Mouse (Mus musculus): ENCODE measurements at regions not wholly inside any gene's neighbourhood (a gene's known extent, or its start where the extent isn't known, plus 50 kb on each side); places are given as distances from the start of the nearest gene placed in this dataset.
A peak's percentile ranks its signal among the peaks of the same experiment; 100 is the strongest.

DNA sequence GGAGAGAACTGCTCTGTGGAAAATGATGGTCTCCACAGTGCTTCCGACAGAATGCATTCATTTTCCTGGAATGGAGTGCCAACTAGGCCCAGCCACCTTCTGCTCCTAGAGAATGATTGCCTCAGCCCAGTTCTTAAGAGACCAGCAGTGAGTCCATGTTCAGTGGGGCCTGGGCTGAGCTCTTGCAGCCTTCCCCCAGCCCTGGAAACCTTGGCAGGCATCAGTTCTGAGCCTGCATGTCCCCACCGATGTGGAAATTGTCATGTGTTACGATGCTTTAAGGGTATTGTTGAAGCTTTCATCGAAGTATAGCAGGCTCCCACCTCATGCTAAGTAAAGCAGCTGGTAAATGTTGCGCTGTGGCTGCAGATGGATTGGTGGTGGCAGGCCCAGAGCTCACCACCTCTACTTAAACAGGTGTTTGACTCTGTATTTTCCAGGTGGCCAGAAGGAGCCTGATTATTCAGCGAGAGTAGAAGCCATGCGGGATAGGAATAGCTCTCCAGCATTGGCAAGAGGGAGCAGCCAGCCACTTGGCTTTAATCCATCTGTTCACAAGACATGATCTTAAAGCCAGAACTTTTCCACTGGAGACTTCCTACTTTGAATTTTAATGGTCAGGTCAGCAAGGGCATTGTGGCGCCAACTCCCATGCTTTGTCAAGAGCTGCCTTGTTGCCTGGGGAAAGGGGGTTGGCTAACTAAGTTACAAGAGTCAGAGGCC lies 437.5 kb downstream of the Meis1 start:
- no peak for DNase-seq (ENCODE audit: low read depth, low spot score)

DNA sequence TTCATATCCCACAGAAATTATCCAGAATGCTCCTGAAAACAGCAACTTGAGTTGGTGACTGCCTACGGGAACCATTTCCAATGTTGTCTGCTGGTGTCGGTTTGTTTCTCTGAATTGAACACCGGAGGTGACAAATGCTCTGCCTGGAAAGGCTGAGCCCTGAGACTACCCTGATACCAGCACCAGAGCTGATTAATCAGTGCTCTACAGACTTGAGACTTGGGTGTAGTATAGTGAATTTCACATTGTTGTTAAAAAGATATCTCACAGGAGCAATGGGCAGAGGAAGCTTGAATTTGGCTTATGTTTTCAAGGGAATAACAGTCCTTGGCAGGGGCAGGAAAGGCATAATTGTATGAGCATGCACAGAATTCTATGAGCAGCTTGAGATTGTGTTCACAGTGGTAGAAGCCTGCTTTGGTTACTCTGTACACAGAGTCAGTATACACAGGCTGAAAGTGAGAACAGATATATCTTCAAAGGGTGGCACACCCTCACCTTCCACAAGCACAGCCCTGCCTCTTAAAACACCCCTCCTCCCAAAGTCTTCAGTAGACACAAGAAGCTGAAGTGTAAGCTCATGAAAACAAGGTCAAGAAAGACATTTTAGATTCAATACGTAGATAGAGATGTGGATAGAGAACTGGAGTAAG lies 447.1 kb downstream of the Meis1 start:
- DNase-seq (ENCODE audit: low read depth, low spot score): no peak

GRCm38 (mm10) chr11:18563011-18563410 lies 455.8 kb downstream of the Meis1 start:
- DNase-seq (ENCODE audit: low read depth, low spot score): no peak

DNA sequence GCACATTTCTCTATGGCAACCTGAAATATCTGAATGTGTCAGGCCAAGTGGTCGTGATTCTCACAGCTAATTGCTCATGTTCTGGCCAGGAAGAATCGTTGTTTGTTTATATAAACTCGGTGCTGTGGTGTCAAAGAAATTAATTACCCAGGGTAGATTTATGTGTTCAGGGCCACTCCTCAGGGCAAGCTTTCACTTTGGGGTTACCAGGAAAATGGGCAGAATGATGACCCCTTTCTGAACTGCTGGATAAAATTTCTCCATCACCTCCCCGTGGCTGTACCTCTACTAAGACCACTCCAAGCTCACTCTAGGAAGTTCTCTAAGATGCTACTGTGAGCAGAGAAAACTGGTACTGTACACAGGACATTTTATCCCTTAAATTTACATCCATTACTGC lies 460.1 kb downstream of the Meis1 start:
- DNase-seq (ENCODE audit: low read depth, low spot score): no peak

- DNase-seq (ENCODE audit: low read depth, low spot score): no peak
These were observed 483.3 kb downstream of the Meis1 start for GRCm38 (mm10) chr11:18535592-18535857.

GRCm38 (mm10) chr11:18534807-18535591 lies 483.8 kb downstream of the Meis1 start:
- no peak for DNase-seq (ENCODE audit: low read depth, low spot score)

DNA sequence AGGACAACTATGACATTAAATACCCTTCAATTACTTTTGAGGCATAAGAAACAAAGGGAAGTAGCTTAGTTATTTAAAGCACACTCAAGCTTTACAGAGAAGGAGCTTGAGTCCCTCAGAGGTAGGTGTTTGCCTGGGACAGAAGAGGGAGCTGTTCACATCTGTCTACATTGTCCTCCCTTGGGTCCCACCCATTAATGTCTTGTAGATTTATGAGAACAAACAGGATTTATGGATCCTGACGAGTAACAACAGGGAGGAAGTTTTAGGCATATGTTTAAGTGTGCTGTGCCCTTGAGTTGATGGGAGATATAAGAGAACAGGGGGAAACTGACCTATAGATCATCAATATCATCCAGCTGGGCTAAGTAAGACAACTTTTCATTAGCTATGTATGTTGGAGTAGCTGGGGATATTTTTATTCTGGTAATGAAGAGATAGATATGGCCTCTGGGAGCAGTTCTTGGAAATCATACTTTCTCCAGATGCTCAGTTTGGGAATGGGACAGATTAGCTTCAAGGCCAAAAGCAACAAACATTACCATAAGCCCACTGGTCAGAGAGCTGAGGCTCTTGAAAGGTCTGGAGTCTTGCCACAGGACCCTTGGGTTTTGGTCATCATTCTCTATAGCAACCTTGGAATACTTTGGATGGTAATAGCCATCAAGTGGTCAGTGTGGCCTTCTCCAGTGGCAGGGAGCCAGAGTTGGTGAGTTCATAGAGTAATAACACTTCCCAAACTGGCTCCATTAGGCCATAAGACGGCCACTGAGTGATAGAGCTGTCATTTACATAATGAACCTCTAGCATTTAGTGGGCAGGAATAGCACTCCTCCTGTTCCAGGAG lies 487.3 kb downstream of the Meis1 start:
- DNase-seq (ENCODE audit: low read depth, low spot score): no peak

- no peak for DNase-seq (ENCODE audit: low read depth, low spot score)
These were observed 490.2 kb downstream of the Meis1 start for GRCm38 (mm10) chr11:18528568-18528967.

- DNase-seq (ENCODE audit: low read depth, low spot score): no peak
These were observed 523.6 kb downstream of the Meis1 start for GRCm38 (mm10) chr11:18495108-18495757.

DNA sequence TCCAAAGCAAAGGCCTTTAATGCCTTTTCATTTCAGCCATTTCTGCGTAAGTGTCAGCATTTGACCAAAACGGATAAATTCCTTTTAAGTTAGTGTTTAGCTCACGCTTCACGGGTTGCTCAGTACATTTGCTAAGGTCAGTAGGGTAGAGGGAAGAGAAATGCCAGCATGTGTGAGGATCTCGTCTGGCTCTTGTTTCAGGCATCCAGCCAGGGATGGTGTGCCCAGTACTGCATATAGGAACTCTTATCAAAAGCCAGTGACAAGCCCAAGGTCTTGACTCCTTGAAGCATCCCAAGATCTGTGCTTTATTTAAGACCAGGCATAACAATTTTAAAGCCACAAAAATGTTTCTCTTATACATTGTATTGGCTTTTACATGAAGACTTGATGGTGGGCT lies 524.8 kb downstream of the Meis1 start:
- DNase-seq (ENCODE audit: low read depth, low spot score): no peak

- DNase-seq (ENCODE audit: low read depth, low spot score): no peak
These were observed 525.7 kb downstream of the Meis1 start for GRCm38 (mm10) chr11:18493086-18493485.

DNA sequence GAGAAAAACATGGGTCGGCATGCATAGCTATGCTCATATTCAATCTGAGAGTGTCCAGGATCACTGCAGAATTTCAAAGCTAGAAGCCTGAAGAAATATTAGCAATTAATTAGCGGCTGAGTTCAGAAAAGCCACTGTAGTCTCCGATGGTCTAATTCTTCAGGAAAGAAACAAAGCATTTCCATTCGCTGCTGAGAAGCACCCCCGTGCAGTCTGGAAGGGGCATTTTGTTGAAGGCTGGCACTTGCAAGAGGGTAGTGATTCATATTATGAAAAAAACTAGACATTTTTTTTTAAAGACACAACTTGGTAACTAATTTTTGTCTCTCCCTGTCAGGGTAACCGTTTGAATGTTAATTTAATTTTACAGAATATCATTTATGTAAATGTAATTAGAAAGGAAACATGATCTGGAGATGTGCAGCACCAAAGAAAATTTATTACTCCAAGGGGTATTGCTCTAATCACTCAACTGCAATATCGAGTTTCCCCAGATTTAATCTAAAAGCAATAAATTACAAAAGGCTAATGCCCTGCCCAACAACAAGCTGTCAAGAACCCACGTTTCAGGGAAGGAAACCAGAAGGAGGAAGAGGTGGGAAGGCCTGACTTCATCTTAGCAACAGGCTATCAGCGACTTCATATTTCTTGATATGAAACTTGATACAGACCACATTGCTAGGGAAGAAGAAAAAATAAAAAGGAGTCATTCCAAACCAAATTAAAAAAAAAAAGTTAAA lies 529.1 kb downstream of the Meis1 start:
- peak; percentile 14 for DNase-seq (ENCODE audit: low read depth, low spot score)

- DNase-seq (ENCODE audit: low read depth, low spot score): no peak
These were observed 525.2 kb upstream of the Etaa1 start for GRCm38 (mm10) chr11:18478841-18479240.

GRCm38 (mm10) chr11:18451271-18451670 lies 497.6 kb upstream of the Etaa1 start:
- no peak for DNase-seq (ENCODE audit: low read depth, low spot score)

DNA sequence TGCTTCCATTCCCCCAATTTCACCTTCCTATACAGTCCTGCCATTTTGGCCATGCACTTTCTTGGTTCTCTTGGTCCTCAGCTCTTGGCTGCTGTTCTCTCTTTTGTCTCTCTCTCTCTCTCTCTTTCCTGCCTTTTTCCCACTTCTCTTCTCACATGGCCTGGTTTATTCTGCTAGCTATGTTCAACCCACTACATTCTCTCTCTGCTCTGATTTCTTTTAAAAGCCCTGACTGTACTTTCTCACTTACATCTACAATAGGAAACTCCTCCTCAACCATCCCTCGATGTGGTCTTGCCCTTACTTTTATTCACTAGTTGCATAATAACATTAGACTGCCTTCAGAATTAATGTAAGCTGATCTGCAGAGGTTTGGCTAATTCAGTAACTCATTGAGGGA lies 495.2 kb upstream of the Etaa1 start:
- no peak for DNase-seq (ENCODE audit: low read depth, low spot score)

DNA sequence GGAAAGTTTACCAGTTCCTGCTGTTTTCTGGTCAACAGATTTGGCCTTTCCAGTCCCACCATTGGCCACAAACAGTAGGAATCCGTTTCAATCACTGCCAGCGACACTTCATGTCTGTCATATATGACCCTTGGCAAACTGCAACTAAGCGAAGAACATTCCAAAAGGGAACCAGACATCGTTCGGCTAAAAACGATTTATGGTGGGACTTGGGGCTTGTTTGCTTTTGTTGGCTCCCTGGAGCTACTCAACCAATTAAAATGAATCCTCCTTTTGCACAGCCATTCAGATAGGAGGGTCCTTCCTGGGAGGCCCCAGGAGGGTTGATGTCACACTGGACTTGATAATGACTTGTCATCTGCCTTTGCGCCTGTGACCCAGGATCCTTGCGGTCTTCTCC lies 490.9 kb upstream of the Etaa1 start:
- DNase-seq (ENCODE audit: low read depth, low spot score): no peak

DNA sequence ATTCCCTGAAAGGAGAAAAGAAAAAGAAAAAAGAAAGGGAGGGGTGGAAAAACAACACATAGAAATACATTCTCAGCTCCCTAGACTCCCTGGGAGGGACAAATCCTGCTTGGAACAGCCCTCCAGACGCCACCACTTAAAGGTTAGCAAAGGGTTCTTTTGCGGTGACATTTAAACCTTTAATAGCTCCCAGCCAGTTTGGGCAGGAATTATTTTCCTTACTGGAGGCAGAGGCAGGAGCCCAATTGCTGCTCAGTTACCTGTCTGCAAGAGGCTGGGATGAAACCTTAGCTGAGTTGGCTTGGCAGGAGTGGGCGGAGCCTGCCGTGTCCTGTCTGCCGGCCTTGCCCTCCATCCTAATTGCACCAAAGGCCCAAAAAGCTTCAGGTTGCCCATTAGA lies 490.4 kb upstream of the Etaa1 start:
- DNase-seq (ENCODE audit: low read depth, low spot score): no peak

GRCm38 (mm10) chr11:18443156-18443555 lies 489.5 kb upstream of the Etaa1 start:
- no peak for DNase-seq (ENCODE audit: low read depth, low spot score)

DNA sequence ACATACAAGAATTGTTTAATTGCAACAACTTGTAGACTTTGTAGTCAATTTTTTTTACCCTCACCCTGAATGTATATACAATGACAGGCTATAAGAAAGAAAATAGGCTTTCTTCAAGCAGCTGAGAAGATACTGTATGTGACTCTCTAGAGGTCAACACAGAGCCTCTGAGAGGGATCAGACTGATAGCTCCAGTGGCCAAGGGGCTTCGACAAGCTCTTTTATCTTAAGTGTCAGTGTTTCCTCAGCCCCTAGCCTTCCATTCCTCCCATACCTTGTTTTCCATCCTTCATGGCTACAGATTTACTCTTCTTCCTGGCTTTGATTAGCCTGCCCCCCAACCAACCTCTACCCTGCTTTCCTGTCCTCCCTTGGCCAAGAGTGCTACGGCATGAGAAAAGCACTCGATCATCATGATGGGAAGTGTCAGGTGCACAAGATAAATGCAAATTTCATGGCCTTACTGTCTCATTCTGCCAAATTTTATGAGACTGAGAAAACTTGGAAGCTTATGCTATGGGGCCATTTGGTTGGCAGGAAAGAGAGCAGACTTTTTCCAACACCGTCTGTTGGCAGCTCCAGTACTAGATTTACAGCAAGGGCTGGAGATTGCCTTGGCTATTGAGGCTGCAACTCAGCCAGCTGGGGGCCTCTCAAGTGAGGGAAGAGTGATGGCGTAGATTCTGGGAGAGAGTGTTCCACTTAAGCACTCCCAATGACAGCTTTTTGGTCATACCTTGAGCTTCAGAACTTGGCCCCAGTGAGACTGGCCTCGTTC lies 484.3 kb upstream of the Etaa1 start:
- DNase-seq (ENCODE audit: low read depth, low spot score): peak; percentile 46

DNA sequence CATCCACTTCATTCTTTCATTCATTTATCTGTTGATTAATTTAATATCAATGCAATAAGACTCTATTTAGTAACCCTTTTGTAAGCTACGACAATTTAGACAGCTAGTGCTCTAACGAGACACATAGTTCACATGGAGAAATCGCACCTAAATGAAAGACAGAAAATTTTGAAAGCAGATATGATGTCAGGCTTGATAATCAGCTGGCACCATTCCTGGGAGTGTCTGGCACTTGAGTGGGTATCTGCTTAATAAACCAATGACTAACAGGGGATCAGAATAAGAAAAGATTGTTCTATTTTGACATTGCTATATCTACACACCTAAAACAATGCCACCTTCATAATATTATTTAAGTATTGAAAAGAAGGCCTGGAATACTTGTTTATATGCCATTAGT lies 467.4 kb upstream of the Etaa1 start:
- DNase-seq (ENCODE audit: low read depth, low spot score): no peak
